Mouse (Mus musculus) heart, adult 2 months (tissue): ENCODE data around the gene Tmc2.

Experiments used
- CTCF ChIP-seq: fragments of 200-600 bp; IDR thresholded peaks from 2 replicates; pipeline ENCODE4 v1.8.1; 2022; ENCODE audit warnings: antibody characterized with exemption, mild to moderate bottlenecking, moderate library complexity
- EP300 ChIP-seq: fragments of 200-500 bp; IDR thresholded peaks from 2 replicates; pipeline ENCODE4 v1.6.1; 2011; ENCODE audit warnings: low read depth, low read length, control low read depth; ENCODE audit not compliant: insufficient read depth
- POLR2A ChIP-seq: fragments of 200-500 bp; IDR thresholded peaks from 2 replicates; pipeline ENCODE4 v1.6.1; 2011; ENCODE audit warnings: mild to moderate bottlenecking, low read depth, low read length, control low read depth; ENCODE audit not compliant: insufficient read depth

GRCm38 (mm10) chr2:130291434-130291833 is 96.4 kb downstream of the Tmc2 start:
- peak; percentile 93 for TF ChIP-seq CTCF
- TF ChIP-seq EP300 = no peak
- no peak for TF ChIP-seq POLR2A
